Mouse (Mus musculus): ENCODE measurements at regions not wholly inside any gene's neighbourhood (a gene's known extent, or its start where the extent isn't known, plus 50 kb on each side); places are given as distances from the start of the nearest gene placed in this dataset.

GRCm38 (mm10) chr15:10901075-10901474, 51.1 kb upstream of the C1qtnf3 start:
- TF ChIP-seq CTCF (IDR thresholded peaks at IDR 0.05; ENCODE audit: extremely low read depth, insufficient read length, insufficient replicate concordance, low read depth, low read length) (no peak), POLR2A (IDR thresholded peaks at IDR 0.05; ENCODE audit: low read depth, low read length) (no peak)

Data from small intestine, adult 2 months (tissue).